Mouse (Mus musculus): ENCODE measurements around the gene Catip. TPM values are rescaled to one million over a fixed set of nuclear protein-coding genes. Genes with fewer than 3 reads are reported as not detected.
"Not testable (repeated sequence)": the region's sequence is repeated elsewhere in the genome, so short reads cannot be mapped to it uniquely, and the experiment has no call there.

Catip gene
- polyA plus RNA-seq, 1 experiment from 2014 or later = 0.50 TPM

GRCm38 (mm10) chr1:74340361-74340764, 21.5 kb upstream of the Catip start:
- Histone ChIP-seq H3K4me1 (ENCODE audit: control insufficient read depth, insufficient read depth, low read length) (peaks cover 5% of the 10 kb centered on the region), H3K9me3 (ENCODE audit: control insufficient read depth, low read length) (no peaks in the 10 kb centered on the region), H3K9ac (ENCODE audit: low read depth, low read length) (no peak overlapping the region), H3K4me3 (ENCODE audit: low read length) (no peak overlapping the region), H3K36me3 (ENCODE audit: control insufficient read depth, insufficient read depth, low read length) (no peaks in the 10 kb centered on the region), H3K27ac (ENCODE audit: low read length) (no peak overlapping the region), H3K27me3 (replicated peaks; ENCODE audit: control insufficient read depth, insufficient read depth, low read length) (no peaks in the 10 kb centered on the region), H3K4me2 (ENCODE audit: low read depth, low read length) (no peak overlapping the region)
- 96% methylated on average over 6 of the region's 6 CpGs for WGBS
- no peak for ATAC-seq

DNA sequence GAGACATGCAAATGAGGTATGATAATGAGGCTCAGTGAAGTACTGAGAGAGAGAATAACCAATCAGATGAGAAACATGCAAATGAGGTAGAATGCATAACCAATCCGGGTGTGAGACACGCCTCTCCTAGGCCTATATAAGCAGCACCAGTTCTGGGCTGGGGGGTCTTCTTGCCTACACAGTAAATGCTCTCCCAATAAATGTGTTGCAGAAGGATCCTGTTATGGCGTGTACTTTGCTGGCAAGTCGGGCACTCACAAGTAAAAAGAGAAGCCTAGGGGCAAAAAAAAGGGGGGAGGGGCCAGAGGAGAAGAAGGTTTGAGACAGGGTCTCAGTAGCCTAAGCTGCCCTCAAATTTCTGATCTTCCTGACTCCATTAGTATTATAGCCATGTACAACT, 20.9 kb upstream of the Catip start:
- H3K9me3 ChIP-seq (ENCODE audit: control insufficient read depth, low read length); H3K36me3 ChIP-seq (ENCODE audit: control insufficient read depth, insufficient read depth, low read length); H3K27ac ChIP-seq (ENCODE audit: low read length); ATAC-seq; H3K4me3 ChIP-seq (ENCODE audit: low read length); H3K27me3 ChIP-seq (replicated peaks; ENCODE audit: control insufficient read depth, insufficient read depth, low read length); H3K9ac ChIP-seq (ENCODE audit: low read depth, low read length); H3K4me1 ChIP-seq (ENCODE audit: control insufficient read depth, insufficient read depth, low read length); H3K4me2 ChIP-seq (ENCODE audit: low read depth, low read length): not testable (repeated sequence)
- 96% methylated on average over 4 of the region's 4 CpGs for WGBS

- no peaks in the 10 kb centered on the region for H3K9me3 ChIP-seq (ENCODE audit: control insufficient read depth, low read length)
- no peak overlapping the region for H3K4me3 ChIP-seq (ENCODE audit: low read length)
- 77% methylated on average over 7 of the region's 7 CpGs for WGBS
- no peaks in the 10 kb centered on the region for H3K36me3 ChIP-seq (ENCODE audit: control insufficient read depth, insufficient read depth, low read length)
- H3K4me1 ChIP-seq (ENCODE audit: control insufficient read depth, insufficient read depth, low read length) = peaks cover 5% of the 10 kb centered on the region
- no peak overlapping the region for H3K27ac ChIP-seq (ENCODE audit: low read length)
- H3K4me2 ChIP-seq (ENCODE audit: low read depth, low read length) = no peak overlapping the region
- no peak overlapping the region for H3K9ac ChIP-seq (ENCODE audit: low read depth, low read length)
- ATAC-seq = no peak
- no peaks in the 10 kb centered on the region for H3K27me3 ChIP-seq (replicated peaks; ENCODE audit: control insufficient read depth, insufficient read depth, low read length)
Measured at GRCm38 (mm10) chr1:74341898-74342297, 20.0 kb upstream of the Catip start.

- no peak overlapping the region for H3K4me3 ChIP-seq (ENCODE audit: low read length)
- H3K4me2 ChIP-seq (ENCODE audit: low read depth, low read length) = no peak overlapping the region
- no peaks in the 10 kb centered on the region for H3K36me3 ChIP-seq (ENCODE audit: control insufficient read depth, insufficient read depth, low read length)
- H3K4me1 ChIP-seq (ENCODE audit: control insufficient read depth, insufficient read depth, low read length) = peaks cover 5% of the 10 kb centered on the region
- H3K27ac ChIP-seq (ENCODE audit: low read length) = no peak overlapping the region
- no peaks in the 10 kb centered on the region for H3K27me3 ChIP-seq (replicated peaks; ENCODE audit: control insufficient read depth, insufficient read depth, low read length)
- no peak for ATAC-seq
- 90% methylated on average over 1 of the region's 1 CpGs for WGBS
- no peaks in the 10 kb centered on the region for H3K9me3 ChIP-seq (ENCODE audit: control insufficient read depth, low read length)
- no peak overlapping the region for H3K9ac ChIP-seq (ENCODE audit: low read depth, low read length)
Measured at GRCm38 (mm10) chr1:74342308-74342707, 19.6 kb upstream of the Catip start.

GRCm38 (mm10) chr1:74343161-74343560, 18.7 kb upstream of the Catip start:
- Histone ChIP-seq H3K27ac (ENCODE audit: low read length) (no peak overlapping the region), H3K9me3 (ENCODE audit: control insufficient read depth, low read length) (no peaks in the 10 kb centered on the region), H3K4me3 (ENCODE audit: low read length) (no peak overlapping the region), H3K27me3 (replicated peaks; ENCODE audit: control insufficient read depth, insufficient read depth, low read length) (no peaks in the 10 kb centered on the region), H3K9ac (ENCODE audit: low read depth, low read length) (no peak overlapping the region), H3K4me1 (ENCODE audit: control insufficient read depth, insufficient read depth, low read length) (peaks cover 5% of the 10 kb centered on the region), H3K36me3 (ENCODE audit: control insufficient read depth, insufficient read depth, low read length) (no peaks in the 10 kb centered on the region), H3K4me2 (ENCODE audit: low read depth, low read length) (no peak overlapping the region)
- 65% methylated on average over 5 of the region's 5 CpGs for WGBS
- ATAC-seq = 0 out of 2 replicates have a peak, but pooled peaks have one; percentile 21

DNA sequence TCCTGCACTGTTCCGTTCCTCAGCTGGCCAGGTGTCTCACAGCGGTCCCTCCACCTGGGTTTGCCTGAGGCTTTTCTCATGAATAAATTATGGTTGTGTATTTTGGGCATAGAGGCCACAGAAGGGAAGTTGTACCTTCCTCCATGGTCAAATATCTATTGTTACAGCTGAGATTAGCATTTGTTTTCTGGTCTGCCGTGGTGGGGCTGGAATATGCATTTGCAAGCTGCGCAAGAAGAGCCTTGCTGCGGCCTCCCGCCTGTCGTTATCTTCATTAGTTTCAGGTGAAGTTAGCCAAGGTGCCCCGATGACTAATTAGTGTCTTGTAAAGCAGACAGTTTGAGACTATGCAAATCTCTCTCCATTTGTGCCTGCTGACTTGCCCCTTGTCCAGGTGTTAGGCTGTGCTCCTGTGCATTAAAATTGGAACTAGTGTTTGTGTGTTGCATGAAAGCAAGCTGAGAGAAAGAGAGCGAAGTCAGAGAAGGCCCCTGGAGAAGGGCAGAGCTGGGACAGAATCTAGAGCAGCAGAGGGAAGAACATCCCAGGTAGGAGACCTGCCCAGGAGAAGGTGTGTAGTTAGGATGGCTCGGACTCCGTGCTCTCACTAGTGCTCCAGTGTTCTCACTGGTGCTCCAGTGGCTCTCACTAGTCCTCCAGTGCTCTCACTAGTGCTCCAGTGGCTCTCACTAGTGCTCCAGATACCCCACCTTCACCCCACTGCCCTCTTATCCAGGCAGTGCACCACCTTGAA, 17.6 kb upstream of the Catip start:
- H3K9me3 ChIP-seq (ENCODE audit: control insufficient read depth, low read length) = no peaks in the 10 kb centered on the region
- no peak for ATAC-seq

GRCm38 (mm10) chr1:74351185-74351769, 10.6 kb upstream of the Catip start:
- Histone ChIP-seq H3K9ac (ENCODE audit: low read depth, low read length) (no peak overlapping the region), H3K27ac (ENCODE audit: low read length) (no peak overlapping the region), H3K4me1 (ENCODE audit: control insufficient read depth, insufficient read depth, low read length) (no peaks in the 10 kb centered on the region), H3K27me3 (replicated peaks; ENCODE audit: control insufficient read depth, insufficient read depth, low read length) (no peaks in the 10 kb centered on the region), H3K36me3 (ENCODE audit: control insufficient read depth, insufficient read depth, low read length) (0 out of 2 replicates have a peak, but pooled peaks cover 6% of the 10 kb centered on the region), H3K4me3 (ENCODE audit: low read length) (no peak overlapping the region), H3K4me2 (ENCODE audit: low read depth, low read length) (no peak overlapping the region), H3K9me3 (ENCODE audit: control insufficient read depth, low read length) (no peaks in the 10 kb centered on the region)
- no peak for ATAC-seq
- WGBS = 91% methylated on average over 13 of the region's 13 CpGs

More for the DNA sequence above, 17.6 kb upstream of the Catip start:
- Histone ChIP-seq H3K27me3 (replicated peaks; ENCODE audit: control insufficient read depth, insufficient read depth, low read length) (no peaks in the 10 kb centered on the region), H3K36me3 (ENCODE audit: control insufficient read depth, insufficient read depth, low read length) (0 out of 2 replicates have a peak, but pooled peaks cover 1% of the 10 kb centered on the region), H3K4me3 (ENCODE audit: low read length) (no peak overlapping the region), H3K4me1 (ENCODE audit: control insufficient read depth, insufficient read depth, low read length) (peaks cover 5% of the 10 kb centered on the region), H3K9ac (ENCODE audit: low read depth, low read length) (no peak overlapping the region), H3K27ac (ENCODE audit: low read length) (no peak overlapping the region), H3K4me2 (ENCODE audit: low read depth, low read length) (no peak overlapping the region)
- 80% methylated on average over 11 of the region's 11 CpGs for WGBS

GRCm38 (mm10) chr1:74352532-74353096, 9.3 kb upstream of the Catip start:
- Histone ChIP-seq H3K9me3 (ENCODE audit: control insufficient read depth, low read length) (no peaks in the 10 kb centered on the region), H3K9ac (ENCODE audit: low read depth, low read length) (no peak overlapping the region), H3K27me3 (replicated peaks; ENCODE audit: control insufficient read depth, insufficient read depth, low read length) (no peaks in the 10 kb centered on the region), H3K4me1 (ENCODE audit: control insufficient read depth, insufficient read depth, low read length) (no peaks in the 10 kb centered on the region), H3K36me3 (ENCODE audit: control insufficient read depth, insufficient read depth, low read length) (0 out of 2 replicates have a peak, but pooled peaks cover 6% of the 10 kb centered on the region), H3K4me2 (ENCODE audit: low read depth, low read length) (no peak overlapping the region), H3K27ac (ENCODE audit: low read length) (no peak overlapping the region), H3K4me3 (ENCODE audit: low read length) (no peak overlapping the region)
- WGBS = 81% methylated on average over 5 of the region's 5 CpGs
- no peak for ATAC-seq

- ATAC-seq = no peak
- Histone ChIP-seq H3K4me1 (ENCODE audit: control insufficient read depth, insufficient read depth, low read length) (no peaks in the 10 kb centered on the region), H3K9ac (ENCODE audit: low read depth, low read length) (no peak overlapping the region), H3K36me3 (ENCODE audit: control insufficient read depth, insufficient read depth, low read length) (0 out of 2 replicates have a peak, but pooled peaks cover 6% of the 10 kb centered on the region), H3K9me3 (ENCODE audit: control insufficient read depth, low read length) (no peaks in the 10 kb centered on the region), H3K4me3 (ENCODE audit: low read length) (no peak overlapping the region), H3K27me3 (replicated peaks; ENCODE audit: control insufficient read depth, insufficient read depth, low read length) (no peaks in the 10 kb centered on the region), H3K27ac (ENCODE audit: low read length) (no peak overlapping the region), H3K4me2 (ENCODE audit: low read depth, low read length) (no peak overlapping the region)
- 93% methylated on average over 9 of the region's 9 CpGs for WGBS
Measured at GRCm38 (mm10) chr1:74353453-74354229, 8.3 kb upstream of the Catip start.
